Mouse (Mus musculus) left cerebral cortex, adult 2 months (tissue): Measurements from ENCODE around the gene Hspa12a. TPM values are rescaled to one million over a fixed set of nuclear protein-coding genes. Genes with fewer than 3 reads are reported as not detected.

Source experiments
- DNase-seq, 2 experiments: peaks; one replicate each; pipeline ENCODE4 v3.0.0; 2021 to 2022; ENCODE audit warnings: low spot score in 2 of 2, mixed read lengths in 1 of 2; ENCODE audit errors: extremely low spot score in 1 of 2
- H3K27ac ChIP-seq: fragments of 200-600 bp; 2 replicates; pipeline ENCODE4 v1.8.1; 2022
- H3K4me3 ChIP-seq: fragments of 200-600 bp; 2 replicates; pipeline ENCODE4 v1.8.1; 2022
- CTCF ChIP-seq: fragments of 200-600 bp; IDR thresholded peaks from 2 replicates; pipeline ENCODE4 v1.8.1; 2022; ENCODE audit warnings: antibody characterized with exemption, mild to moderate bottlenecking, moderate library complexity
- intact Hi-C: fragments of 180-260 bp; cut with DNase I; formaldehyde crosslinking; loops from one replicate; pipeline ENCODE4 v1.15.1; 2025
- microRNA-seq, 2 experiments: library from miRNA; unstranded; fragments of <30 nt; microRNA quantifications; one replicate each; pipeline ENCODE4 v1.2.0; 2021
- total RNA-seq, 2 experiments: library from RNA; stranded (reverse); gene quantifications; 2 replicates each; pipeline ENCODE4 v1.2.3; 2021

The Hspa12a gene
- total RNA-seq, 2 experiments from 2014 or later = 208 to 220 TPM

- no peak for DNase-seq
- intact Hi-C loops = loop anchor here (2.0 to 5.0 kb wide), 2 partner anchors 142 to 445 kb away; no protein-coding TSS in a partner anchor
- Histone ChIP-seq H3K27ac (no peak overlapping the region), H3K4me3 (no peak overlapping the region)
- no peak for TF ChIP-seq CTCF
These were observed 181.1 kb downstream of the Hspa12a start for GRCm38 (mm10) chr19:58762316-58762715.

DNA sequence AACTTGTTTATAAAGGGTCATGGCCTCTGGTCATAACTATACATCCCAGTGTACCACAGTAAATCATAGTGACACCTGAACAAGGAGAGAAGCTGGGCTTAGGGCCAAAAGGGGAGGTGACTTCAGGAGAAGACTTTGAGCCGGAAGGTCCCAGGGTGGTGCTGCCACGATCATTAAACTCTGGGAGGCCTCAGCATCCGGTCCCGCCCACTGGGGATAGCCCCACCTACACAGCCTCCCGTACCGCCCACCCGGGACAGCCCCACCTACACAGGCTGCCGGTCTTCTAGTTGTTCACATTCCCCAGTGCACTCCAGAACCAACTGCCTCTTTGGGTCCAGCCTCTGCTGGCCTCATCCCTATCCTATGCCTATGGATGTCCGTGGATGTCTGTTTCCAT lies 184.0 kb downstream of the Hspa12a start, which contains the start of gene Pnliprp2:
Pnliprp2 (plus strand) TSS at position 297 of the 400 bp plus-strand sequence.
- intact Hi-C loops = no loop called here
- TF ChIP-seq CTCF = no peak
- H3K27ac ChIP-seq = no peak within 1 kb of the TSS
- no peak within 1 kb of the TSS for H3K4me3 ChIP-seq
- no peak for DNase-seq

DNA sequence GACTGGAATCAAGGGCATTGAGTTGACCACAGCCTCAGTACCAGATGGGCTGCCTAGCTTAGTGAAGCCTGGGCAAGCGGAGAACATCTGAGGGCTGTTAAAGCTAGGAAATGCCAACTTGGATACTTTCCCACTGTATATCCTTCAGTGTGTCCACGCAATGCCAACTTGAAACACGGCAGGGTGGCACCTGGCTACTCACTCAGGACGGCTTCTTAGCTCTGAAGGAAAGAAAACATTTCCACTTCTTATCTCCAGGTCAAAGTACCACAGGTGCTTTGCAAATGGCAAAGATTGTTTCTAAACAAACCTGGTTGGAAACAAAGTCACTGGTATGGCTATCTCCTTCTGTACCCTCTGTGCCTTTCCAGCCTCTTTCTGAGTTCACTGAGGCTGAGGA lies 184.6 kb downstream of the Hspa12a start:
- no peak for TF ChIP-seq CTCF
- no peak overlapping the region for H3K4me3 ChIP-seq
- H3K27ac ChIP-seq = no peak overlapping the region
- intact Hi-C loops = no loop called here
- no peak for DNase-seq

GRCm38 (mm10) chr19:58751504-58751903 lies 191.9 kb downstream of the Hspa12a start:
- no peak overlapping the region for H3K4me3 ChIP-seq
- intact Hi-C loops = no loop called here
- DNase-seq = no peak
- TF ChIP-seq CTCF = no peak
- no peak overlapping the region for H3K27ac ChIP-seq

- Histone ChIP-seq H3K27ac (no peak overlapping the region), H3K4me3 (no peak overlapping the region)
- TF ChIP-seq CTCF = no peak
- no peak for DNase-seq
- intact Hi-C loops = no loop called here
These were observed 192.6 kb downstream of the Hspa12a start for GRCm38 (mm10) chr19:58750822-58751221.

GRCm38 (mm10) chr19:58747498-58748000 lies 195.9 kb downstream of the Hspa12a start:
- no peak for DNase-seq
- intact Hi-C loops = no loop called here
- Histone ChIP-seq H3K4me3 (no peak overlapping the region), H3K27ac (no peak overlapping the region)
- TF ChIP-seq CTCF = no peak

Small RNA genes lying within 50 kb of the gene (microRNA-seq; reads per million reads assigned to microRNA genes)
- gene Mir3086 = 36.8 to 78.1 reads per million in 2 experiments

Other genes starting within 250 kb of the Hspa12a start
- gene Pnliprp1, start 214.8 kb downstream of the Hspa12a start, total RNA-seq = not detected
- gene Pnliprp2, start 183.9 kb downstream of the Hspa12a start, total RNA-seq = not detected
- gene 1700019N19Rik, start 149.2 kb downstream of the Hspa12a start, total RNA-seq = not detected
- gene Eno4, start 229 bp downstream of the Hspa12a start, total RNA-seq = 1 to 10 TPM; 2.0 to 2.9 TPM
- 10 to 100 TPM; 17.6 to 19.5 TPM for gene Shtn1, start 132.4 kb upstream of the Hspa12a start, total RNA-seq
- gene Vax1, start 226.4 kb upstream of the Hspa12a start, total RNA-seq = 1 to 10 TPM; 1.4 to 2.9 TPM